In the genomic region with DNA sequence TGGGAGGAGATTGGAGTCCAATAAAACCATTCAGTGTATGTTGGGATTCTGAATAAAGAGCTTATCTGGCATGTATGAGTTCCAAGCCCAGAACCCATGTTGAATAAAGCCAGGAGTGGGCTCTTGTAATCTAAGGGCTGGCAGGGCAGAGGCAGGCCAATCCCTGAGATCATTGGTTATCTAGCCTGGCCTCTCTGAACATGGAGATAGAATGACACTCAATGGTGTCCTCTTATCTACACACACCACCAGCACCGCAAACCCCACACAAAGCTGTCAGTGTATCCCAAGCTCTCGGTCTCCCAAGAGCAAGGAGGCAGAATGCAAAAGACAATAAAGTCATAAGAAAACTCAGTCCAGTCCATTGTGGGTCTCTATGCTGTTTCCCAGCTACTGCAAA, we compare ENCODE assay signal across 30 mouse cellular contexts.
DNase-seq lines count a peak whose midpoint lies in the region; ATAC-seq and TF ChIP-seq lines count a peak whose summit lies in the region.
"Had no signal": no experiment of that assay in that cellular context is flagged by ENCODE, and none has a peak within 500 bp of the region (broad histone marks: within the 10 kb centered on the region; RNA-seq: fewer than 3 reads in every experiment).

No protein-coding gene starts in this region.

- peak; percentile 46 to 51; a peak in 3 of 4 replicates for TF ChIP-seq EP300 in MEL (IDR thresholded peaks at IDR 0.05; ENCODE audit: low read depth in 1 of 2, low read length in 2 of 2)
- TF ChIP-seq EP300 in liver, postnatal 0 days (IDR thresholded peaks at IDR 0.05; ENCODE audit: low read depth) = peak; percentile 30; the same call in 1 of the 2 replicates

- no peaks in the 10 kb centered on the region for H3K36me3 ChIP-seq in MEL (ENCODE audit: control insufficient read depth in 1 of 2, insufficient read depth in 2 of 2, low read length in 2 of 2)
- no peaks in the 10 kb centered on the region for H3K36me3 ChIP-seq in liver, embryonic 12.5 days
- H3K36me3 ChIP-seq in liver, postnatal 0 days (replicated peaks; ENCODE audit: insufficient read depth, low read length) = no peaks in the 10 kb centered on the region
- H3K36me3 ChIP-seq in kidney, adult 2 months (ENCODE audit: control insufficient read depth, insufficient read depth, low read length) = no peaks in the 10 kb centered on the region
- H3K36me3 ChIP-seq: heart, embryonic 13.5 days; hindbrain, embryonic 12.5 days; intestine, embryonic 15.5 days had no signal

- H3K27ac ChIP-seq in MEL (ENCODE audit: control insufficient read depth, low read depth, low read length) = no peak overlapping the region
- no peak overlapping the region for H3K27ac ChIP-seq in liver, embryonic 12.5 days
- no peak overlapping the region for H3K27ac ChIP-seq in liver, postnatal 0 days (ENCODE audit: low read depth)
- H3K27ac ChIP-seq in kidney, adult 2 months (ENCODE audit: insufficient read depth, low read depth, low read length) = no peak overlapping the region
- H3K27ac ChIP-seq: gastrocnemius, adult 2 months; heart, adult 2 months; heart, embryonic 13.5 days; hindbrain, embryonic 12.5 days; hindbrain, postnatal 0 days; intestine, embryonic 15.5 days had no signal

- DNase-seq in MEL (ENCODE audit: low read depth, low spot score) = peak; percentile 39
- peak; percentile 63 for DNase-seq in c-Kit-positive CD71-positive TER-119-negative erythroid progenitor cells, embryonic 14.5 days (ENCODE audit: low read depth)
- no peak for DNase-seq in liver, postnatal 0 days
- no peak for DNase-seq in right cerebral cortex, postnatal 25 days
- no peak for DNase-seq in kidney, adult 2 months
- no peak for DNase-seq in adrenal gland, adult (ENCODE audit: inconsistent age in 2 of 2, low spot score in 1 of 2)
- no peak for DNase-seq in testis, postnatal 14 days (ENCODE audit: low spot score)
- DNase-seq: adrenal gland, adult 2 months; adrenal gland, postnatal 36 days; cerebellum, adult 11 months; cerebellum, postnatal 10 days; gastrocnemius, adult 2 months; gastrocnemius, postnatal 36 days; heart, adult 2 months; heart, postnatal 14 days; kidney, adult 9 months; kidney, postnatal 10 days; lung, embryonic 14.5 days; midbrain, embryonic 14.5 days; right cerebral cortex, postnatal 14 days; thymus, adult 2 months; thymus, postnatal 36 days had no signal

- H3K9ac ChIP-seq in MEL (ENCODE audit: control insufficient read depth, low read depth, low read length, poor library complexity, severe bottlenecking) = no peak overlapping the region
- H3K9ac ChIP-seq in liver, embryonic 12.5 days = no peak overlapping the region
- no peak overlapping the region for H3K9ac ChIP-seq in liver, postnatal 0 days (replicated peaks)
- H3K9ac ChIP-seq: heart, embryonic 13.5 days; hindbrain, embryonic 12.5 days; intestine, embryonic 15.5 days; lung, embryonic 14.5 days had no signal

- 0 out of 4 replicates have a peak, but pooled peaks cover 0 to 4% of the 10 kb centered on the region in 2 experiments for H3K4me1 ChIP-seq in MEL (ENCODE audit: control insufficient read depth in 1 of 2, insufficient read depth in 2 of 2, low read length in 2 of 2)
- H3K4me1 ChIP-seq in liver, embryonic 12.5 days = peaks cover 18% of the 10 kb centered on the region
- no peaks in the 10 kb centered on the region; the same call in 1 of the 2 replicates for H3K4me1 ChIP-seq in liver, postnatal 0 days (ENCODE audit: insufficient read depth)
- H3K4me1 ChIP-seq in kidney, adult 2 months (ENCODE audit: control insufficient read depth, insufficient read depth, low read length) = no peaks in the 10 kb centered on the region
- H3K4me1 ChIP-seq: heart, embryonic 13.5 days; hindbrain, embryonic 12.5 days; intestine, embryonic 15.5 days; megakaryocyte, embryonic 14.5 days had no signal

- no peak for TF ChIP-seq RAD21 in MEL (IDR thresholded peaks at IDR 0.05; ENCODE audit: low read depth, low read length)

- peak; percentile 98 for ATAC-seq in liver, embryonic 12.5 days
- ATAC-seq in liver, postnatal 0 days = peak; percentile 40
- ATAC-seq: forebrain, embryonic 16.5 days; hindbrain, postnatal 0 days; intestine, embryonic 15.5 days had no signal

- H3K79me2 ChIP-seq in MEL (ENCODE audit: control insufficient read depth, insufficient read depth, low read length, poor library complexity) = no peaks in the 10 kb centered on the region

- TF ChIP-seq CTCF in MEL (IDR thresholded peaks at IDR 0.05 in 2 of 3, conservative IDR thresholded peaks at IDR 0.05 in 1 of 3; ENCODE audit: control insufficient read depth in 1 of 3, insufficient read depth in 1 of 3, low read depth in 2 of 3, low read length in 3 of 3, poor library complexity in 1 of 3, severe bottlenecking in 1 of 3) = no peak
- TF ChIP-seq CTCF in liver, postnatal 0 days (IDR thresholded peaks at IDR 0.05; ENCODE audit: low read depth) = no peak
- TF ChIP-seq CTCF in kidney, adult 2 months (conservative IDR thresholded peaks at IDR 0.05; ENCODE audit: insufficient read depth, insufficient read length, low read depth, low read length) = no peak

- TF ChIP-seq POLR2A in MEL (IDR thresholded peaks at IDR 0.05; ENCODE audit: control insufficient read depth in 1 of 2, insufficient read depth in 1 of 2, low read depth in 1 of 2, low read length in 2 of 2, poor library complexity in 1 of 2) = no peak
- no peak for TF ChIP-seq POLR2A in kidney, adult 2 months (IDR thresholded peaks at IDR 0.05; ENCODE audit: low read depth, low read length)

- no peak overlapping the region for H3K4me3 ChIP-seq in MEL (ENCODE audit: control insufficient read depth in 1 of 2, insufficient read depth in 1 of 2, low read depth in 2 of 2, low read length in 2 of 2)
- no peak overlapping the region for H3K4me3 ChIP-seq in liver, embryonic 12.5 days
- no peak overlapping the region for H3K4me3 ChIP-seq in liver, postnatal 0 days (ENCODE audit: low read depth, low read length)
- H3K4me3 ChIP-seq in kidney, adult 2 months (ENCODE audit: insufficient read depth, low read depth, low read length) = no peak overlapping the region
- H3K4me3 ChIP-seq: erythroblast, embryonic 14.5 days; gastrocnemius, adult 2 months; heart, adult 2 months; heart, embryonic 13.5 days; hindbrain, embryonic 12.5 days; intestine, embryonic 15.5 days; megakaryocyte, embryonic 14.5 days had no signal

- WGBS in liver, embryonic 12.5 days (ENCODE audit: insufficient replicate concordance) = 23% methylated on average over 2 of the region's 2 CpGs
- WGBS in liver, postnatal 0 days (ENCODE audit: insufficient replicate concordance) = 45% methylated on average over 2 of the region's 2 CpGs
- WGBS in kidney, adult 2 months = 97% methylated on average over 2 of the region's 2 CpGs

- peak overlapping the region; percentile 16; the same call in 1 of the 2 replicates for H3K4me2 ChIP-seq in liver, embryonic 12.5 days
- no peak overlapping the region for H3K4me2 ChIP-seq in liver, postnatal 0 days (ENCODE audit: low read depth, low read length)
- H3K4me2 ChIP-seq: heart, embryonic 13.5 days; hindbrain, embryonic 12.5 days; intestine, embryonic 15.5 days; lung, embryonic 14.5 days had no signal

- no peaks in the 10 kb centered on the region for H3K9me3 ChIP-seq in MEL (replicated peaks; ENCODE audit: insufficient read depth, low read length)
- no peaks in the 10 kb centered on the region for H3K9me3 ChIP-seq in liver, embryonic 12.5 days (replicated peaks)
- no peaks in the 10 kb centered on the region for H3K9me3 ChIP-seq in liver, postnatal 0 days (ENCODE audit: low read length)
- H3K9me3 ChIP-seq: heart, embryonic 13.5 days; hindbrain, embryonic 12.5 days; intestine, embryonic 15.5 days; megakaryocyte, embryonic 14.5 days had no signal

- H3K27me3 ChIP-seq in MEL (ENCODE audit: control insufficient read depth in 1 of 2, insufficient read depth in 2 of 2, low read length in 2 of 2) = no peaks in the 10 kb centered on the region; a peak in 2 of 4 replicates
- H3K27me3 ChIP-seq in liver, embryonic 12.5 days (replicated peaks) = no peaks in the 10 kb centered on the region
- H3K27me3 ChIP-seq in liver, postnatal 0 days (ENCODE audit: insufficient read depth, low read length) = no peaks in the 10 kb centered on the region
- H3K27me3 ChIP-seq in kidney, adult 2 months (replicated peaks; ENCODE audit: control insufficient read depth, insufficient read depth, low read length) = no peaks in the 10 kb centered on the region
- H3K27me3 ChIP-seq: heart, embryonic 13.5 days; hindbrain, embryonic 12.5 days; intestine, embryonic 15.5 days had no signal

TF ChIP-seq in MEL, 35 proteins besides CTCF, POLR2A, EP300 and RAD21:
- 0 out of 2 replicates have a peak, but pooled peaks have one; percentile 44 for TF ChIP-seq TCF12 (IDR thresholded peaks at IDR 0.05; ENCODE audit: low read depth, low read length)
- TF ChIP-seq SIN3A (IDR thresholded peaks at IDR 0.05; ENCODE audit: low read length) = no peak
- TF ChIP-seq GATA1 (IDR thresholded peaks at IDR 0.05; ENCODE audit: low read depth, low read length) = peak; percentile 72

Comparison
In these comparisons a context has a peak if more than half of its experiments do, and no peak if none do; other contexts are left out.
1. DNase-seq: peak in MEL (single experiment) and c-Kit-positive CD71-positive TER-119-negative erythroid progenitor cells, embryonic 14.5 days (single experiment); none in liver, postnatal 0 days (single experiment), right cerebral cortex, postnatal 25 days (single experiment), kidney, adult 2 months (single experiment), adrenal gland, adult (0 of 2) and testis, postnatal 14 days (single experiment).